Mouse (Mus musculus) C2C12 (cell line): ENCODE results near the gene Mybl2.

Source experiments
- CEBPB ChIP-seq: IDR thresholded peaks from one replicate; pipeline ENCODE4 v1.6.1; 2011; ENCODE audit warnings: low read depth, mild to moderate bottlenecking, control low read depth, moderate library complexity
- CTCF ChIP-seq: IDR thresholded peaks from one replicate; pipeline ENCODE4 v1.5.1; 2011; ENCODE audit not compliant: control insufficient read depth, insufficient read depth, insufficient read length
- FOSL1 ChIP-seq: IDR thresholded peaks from one replicate; pipeline ENCODE4 v1.8.0; 2011; ENCODE audit warnings: mild to moderate bottlenecking, low read length; ENCODE audit not compliant: poor library complexity, insufficient read depth, severe bottlenecking
- MAX ChIP-seq: IDR thresholded peaks from one replicate; pipeline ENCODE4 v1.6.1; 2011; ENCODE audit warnings: mild to moderate bottlenecking, control low read depth
- MYOD1 ChIP-seq: IDR thresholded peaks from one replicate; pipeline ENCODE4 v1.6.1; 2011; ENCODE audit warnings: low read depth; ENCODE audit not compliant: control insufficient read depth, insufficient read length

- TF ChIP-seq CTCF (no peak), CEBPB (no peak), MAX (no peak), MYOD1 (no peak), FOSL1 (no peak)
These were observed 7.6 kb downstream of the Mybl2 start for GRCm38 (mm10) chr2:163062119-163062508.
